Mouse (Mus musculus): ENCODE data around the gene Cdk5rap3.

Cdk5rap3 gene

GRCm38 (mm10) chr11:96857446-96857845 lies 58.9 kb downstream of the Cdk5rap3 start:
- no peak for DNase-seq
